8 mouse cellular contexts compared by ENCODE assay signal in the genomic region with DNA sequence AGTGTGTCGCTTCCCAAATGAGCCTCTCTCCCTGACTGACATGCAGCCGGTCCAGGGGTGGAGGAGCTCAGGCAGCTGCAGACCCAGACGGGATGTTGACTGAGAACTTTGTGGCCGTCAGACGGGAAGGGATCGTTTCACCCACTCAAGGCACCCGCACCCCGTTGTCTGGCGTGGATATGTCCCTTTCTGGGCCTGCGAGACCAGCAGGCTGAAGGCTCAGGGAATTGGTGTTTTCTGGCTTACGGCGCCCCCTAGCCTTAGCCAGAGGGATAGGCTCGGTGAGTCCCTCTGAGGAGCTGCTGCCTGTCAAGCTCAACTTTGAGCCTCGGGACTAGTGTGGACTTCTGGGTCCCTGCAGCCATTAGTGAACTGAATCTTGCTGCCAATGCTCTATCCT. TPM values are rescaled to one million over a fixed set of nuclear protein-coding genes. Genes with fewer than 3 reads are reported as not detected.
DNase-seq lines count a peak whose midpoint lies in the region; ATAC-seq and TF ChIP-seq lines count a peak whose summit lies in the region.

No protein-coding gene starts in this region.

- H3K36me3 ChIP-seq in intestine, embryonic 14.5 days (ENCODE audit: control insufficient read depth, insufficient read depth, low read length) = no peaks in the 10 kb centered on the region

- 3% methylated on average over 14 of the region's 14 CpGs for WGBS in intestine, embryonic 14.5 days

- no peak overlapping the region for H3K9ac ChIP-seq in intestine, embryonic 14.5 days (ENCODE audit: low read length)

- 0 out of 2 replicates have a peak, but pooled peaks cover 4% of the 10 kb centered on the region for H3K27me3 ChIP-seq in intestine, embryonic 14.5 days (replicated peaks; ENCODE audit: control insufficient read depth, insufficient read depth, low read length)

- peak overlapping the region; percentile 35 for H3K4me2 ChIP-seq in intestine, embryonic 14.5 days (ENCODE audit: low read length)

- ATAC-seq in intestine, embryonic 14.5 days (replicated peaks; ENCODE audit: low FRiP score, low TSS enrichment, low read depth) = no peak
- ATAC-seq in megakaryocyte-erythroid progenitor cell, adult 5-6 weeks (replicated peaks; ENCODE audit: low FRiP score, low TSS enrichment, poor library complexity, severe bottlenecking) = peak; percentile 91
- ATAC-seq in activated CD4-positive, CD25-positive, alpha-beta regulatory T cell, adult 4 months = no peak

- no peaks in the 10 kb centered on the region for H3K4me1 ChIP-seq in cortical plate, adult 2 months (ENCODE audit: control insufficient read depth, insufficient read depth, low read length)
- peaks cover 7% of the 10 kb centered on the region; the same call in 1 of the 2 replicates for H3K4me1 ChIP-seq in intestine, embryonic 14.5 days (replicated peaks; ENCODE audit: control insufficient read depth, insufficient read depth, low read length)

- H3K4me3 ChIP-seq in cortical plate, adult 2 months (ENCODE audit: insufficient read depth, low read length) = no peak overlapping the region
- no peak overlapping the region for H3K4me3 ChIP-seq in intestine, embryonic 14.5 days (ENCODE audit: low read depth, low read length)

- H3K27ac ChIP-seq in cortical plate, adult 2 months (ENCODE audit: insufficient read depth, low read length) = no peak overlapping the region
- H3K27ac ChIP-seq in intestine, embryonic 14.5 days (ENCODE audit: low read depth) = no peak overlapping the region

- TF ChIP-seq CTCF in cortical plate, adult 2 months (IDR thresholded peaks at IDR 0.05; ENCODE audit: extremely low read depth, insufficient read depth, low read length) = peak; percentile 94

- intact Hi-C loops in gastrocnemius, postnatal 14 days (cut with DNase I; ENCODE audit: low total_unique reads) = loop anchor here (5.0 kb wide), 1 partner anchor 229 kb away; no protein-coding TSS in a partner anchor
- intact Hi-C loops in left cerebral cortex, postnatal 14 days (cut with DNase I) = loop anchor here (2.0 to 5.0 kb wide), 2 partner anchors 231 to 329 kb away; no protein-coding TSS in a partner anchor

- TF ChIP-seq POLR2A in cortical plate, adult 2 months (IDR thresholded peaks at IDR 0.05; ENCODE audit: extremely low read depth, insufficient read depth, low read length) = no peak

- peak; percentile 79 to 83 for DNase-seq in adrenal gland, adult 18-20 months (ENCODE audit: low spot score in 2 of 2)
- DNase-seq in gastrocnemius, postnatal 14 days = peak; percentile 82
- DNase-seq in intestine, embryonic 14.5 days (ENCODE audit: low spot score) = peak; percentile 88
- DNase-seq in left cerebral cortex, postnatal 14 days (ENCODE audit: low spot score in 2 of 2) = peak; percentile 74 to 77
- DNase-seq in right cerebral cortex, postnatal 36 days (ENCODE audit: low spot score in 2 of 2) = peak; percentile 54 to 58

- no peaks in the 10 kb centered on the region for H3K9me3 ChIP-seq in intestine, embryonic 14.5 days (ENCODE audit: control insufficient read depth, low read length)

RNA-seq across cellular contexts. Expression of gene Timp3, which starts 4.1 kb away (rescaled TPM):
- 100 to 1,000 TPM; 511 to 546 TPM for total RNA-seq in adrenal gland, adult 18-20 months (2021)
- polyA plus RNA-seq in cortical plate, adult 2 months (2012; rRNA removed) = 47.7 and 55.0 TPM in 2 replicates
- total RNA-seq in gastrocnemius, postnatal 14 days (2021) = 10 to 100 TPM; 80.1 to 91.6 TPM
- 58.4 and 68.4 TPM in 2 replicates for polyA plus RNA-seq in intestine, embryonic 14.5 days (2014; fragmentation: Nextera tagmentation; extraction: Ambion mirVana)
- 10 to 100 TPM; 49.1 to 51.5 TPM for total RNA-seq in left cerebral cortex, postnatal 14 days (2021)
- 1.6 TPM in 1 of 2 replicates, not detected in the other for total RNA-seq in megakaryocyte-erythroid progenitor cell, adult 5-6 weeks (2014; fragmentation: Nextera tagmentation)
- 2.4 and 2.7 TPM in 2 replicates for total RNA-seq in megakaryocyte-erythroid progenitor cell, adult 5-6 weeks (2017)
- polyA plus RNA-seq in activated CD4-positive, CD25-positive, alpha-beta regulatory T cell, adult 4 months (2017; shearing (Covaris generic)) = not detected

Comparison
In these comparisons a context has a peak if more than half of its experiments do, and no peak if none do; other contexts are left out.
1. RNA of gene Timp3, which starts 4.1 kb away (total RNA-seq): 511 to 546 TPM in adrenal gland, adult 18-20 months, 80.1 to 91.6 TPM in gastrocnemius, postnatal 14 days and 49.1 to 51.5 TPM in left cerebral cortex, postnatal 14 days; 1.6 to 2.7 TPM in megakaryocyte-erythroid progenitor cell, adult 5-6 weeks; every median in the first group is over 10 times any median in the second.
2. Peak in every context shown above with its lines, with median percentiles within 50 percentile points of each other: DNase-seq.